Mouse (Mus musculus): ENCODE measurements around the gene Ggps1. TPM values are rescaled to one million over a fixed set of nuclear protein-coding genes. Genes with fewer than 3 reads are reported as not detected.

The Ggps1 gene
- polyA plus RNA-seq (2015; fragmentation: Nextera tagmentation; extraction: Ambion mirVana): 13.4 and 18.2 TPM in 2 replicates

DNA sequence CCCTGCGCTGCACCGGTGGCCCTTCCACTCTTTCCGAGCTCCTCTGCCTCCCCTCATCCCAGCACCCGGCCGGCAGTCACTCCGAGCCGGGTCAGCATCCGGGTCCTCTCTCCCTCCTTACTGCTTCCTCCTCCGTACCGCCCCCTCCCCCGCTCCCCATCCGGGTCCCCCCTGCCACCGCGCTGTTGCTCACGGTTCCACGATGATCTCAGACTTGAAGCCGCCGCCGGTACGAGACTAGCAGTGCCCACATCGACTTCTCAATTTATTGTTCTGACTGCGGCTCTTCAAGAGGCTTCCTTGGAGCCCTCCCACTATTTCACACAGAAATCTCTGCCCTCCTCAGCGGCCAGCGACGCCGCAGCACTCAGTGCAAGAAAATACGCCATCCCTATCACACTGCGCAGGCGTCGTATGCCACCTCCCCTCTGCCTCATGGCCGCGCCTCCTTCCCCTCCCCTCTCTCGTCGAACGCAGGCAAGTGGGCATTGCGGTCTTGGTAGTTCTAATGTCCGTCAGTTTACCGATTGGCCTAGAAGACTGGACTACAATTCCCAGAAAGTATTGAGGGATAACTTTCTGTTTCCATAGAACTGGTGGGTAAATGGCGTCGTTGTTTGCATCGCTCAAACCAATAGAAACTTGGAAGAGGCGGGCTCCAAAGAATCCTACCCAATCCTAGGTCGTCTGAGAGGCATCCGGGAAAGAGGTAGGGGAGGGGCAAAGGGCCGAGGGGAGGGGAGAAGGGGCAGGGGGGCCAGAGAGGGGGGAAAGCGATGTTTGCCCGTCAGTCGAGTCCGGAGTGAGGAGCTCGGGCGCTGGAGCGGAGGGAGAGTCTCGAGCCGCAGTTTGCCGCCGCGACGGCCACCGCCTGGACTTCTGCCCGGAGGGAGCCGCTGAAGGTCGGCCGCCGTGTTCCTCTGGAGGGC is at the start of gene Ggps1, which contains the start of gene Arid4b:
Gene Ggps1, minus strand, starts transcription at position 476 of the 929 bp plus-strand sequence.
Gene Arid4b, plus strand, starts transcription at position 220 of the 929 bp plus-strand sequence.
- Histone ChIP-seq H3K4me1 (replicated peaks) (peaks cover 38% of the 10 kb centered on the region), H3K9me3 (replicated peaks) (no peaks in the 10 kb centered on the region), H3K27ac (peak within 1 kb of the TSS; percentile 95), H3K9ac (peak within 1 kb of the TSS; percentile 100), H3K4me2 (peak within 1 kb of the TSS; percentile 82), H3K36me3 (peaks cover 10% of the 10 kb centered on the region; the same call in 1 of the 2 replicates), H3K27me3 (no peaks in the 10 kb centered on the region), H3K4me3 (replicated peaks) (peak within 1 kb of the TSS; percentile 99)
- WGBS (ENCODE audit: insufficient replicate concordance): under 1% methylated on average over 61 of the region's 64 CpGs
- ATAC-seq (ENCODE audit: low read depth) (peak; percentile 95), DNase-seq (peak; percentile 97)

DNA sequence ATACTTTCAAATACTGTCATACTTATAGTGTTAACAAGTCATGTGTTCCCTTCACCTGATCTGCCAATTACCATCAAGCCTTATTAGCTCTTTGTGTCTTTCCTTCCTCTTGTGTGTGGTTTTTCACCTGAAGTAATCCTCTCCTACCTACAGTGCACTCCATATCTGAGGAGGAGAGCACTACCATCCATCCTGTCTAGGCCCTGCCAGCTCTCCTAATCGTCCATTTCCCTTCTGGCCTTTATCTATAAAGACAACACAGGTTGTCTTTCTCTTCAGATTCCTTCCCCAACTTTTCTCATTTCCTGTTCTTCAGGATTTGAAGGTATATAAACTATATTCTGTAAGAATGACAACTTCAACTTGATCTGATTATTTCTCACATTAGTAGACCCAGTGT is 47.9 kb upstream of the Ggps1 start:
- Histone ChIP-seq H3K9me3 (replicated peaks) (no peaks in the 10 kb centered on the region), H3K27me3 (no peaks in the 10 kb centered on the region), H3K4me1 (replicated peaks) (peaks cover 17% of the 10 kb centered on the region), H3K4me3 (replicated peaks) (no peak overlapping the region), H3K27ac (no peak overlapping the region), H3K9ac (no peak overlapping the region), H3K4me2 (no peak overlapping the region), H3K36me3 (no peaks in the 10 kb centered on the region)
- 9% methylated on average over 1 of the region's 1 CpGs for WGBS (ENCODE audit: insufficient replicate concordance)
- no peak for ATAC-seq (ENCODE audit: low read depth)
- no peak for DNase-seq

DNA sequence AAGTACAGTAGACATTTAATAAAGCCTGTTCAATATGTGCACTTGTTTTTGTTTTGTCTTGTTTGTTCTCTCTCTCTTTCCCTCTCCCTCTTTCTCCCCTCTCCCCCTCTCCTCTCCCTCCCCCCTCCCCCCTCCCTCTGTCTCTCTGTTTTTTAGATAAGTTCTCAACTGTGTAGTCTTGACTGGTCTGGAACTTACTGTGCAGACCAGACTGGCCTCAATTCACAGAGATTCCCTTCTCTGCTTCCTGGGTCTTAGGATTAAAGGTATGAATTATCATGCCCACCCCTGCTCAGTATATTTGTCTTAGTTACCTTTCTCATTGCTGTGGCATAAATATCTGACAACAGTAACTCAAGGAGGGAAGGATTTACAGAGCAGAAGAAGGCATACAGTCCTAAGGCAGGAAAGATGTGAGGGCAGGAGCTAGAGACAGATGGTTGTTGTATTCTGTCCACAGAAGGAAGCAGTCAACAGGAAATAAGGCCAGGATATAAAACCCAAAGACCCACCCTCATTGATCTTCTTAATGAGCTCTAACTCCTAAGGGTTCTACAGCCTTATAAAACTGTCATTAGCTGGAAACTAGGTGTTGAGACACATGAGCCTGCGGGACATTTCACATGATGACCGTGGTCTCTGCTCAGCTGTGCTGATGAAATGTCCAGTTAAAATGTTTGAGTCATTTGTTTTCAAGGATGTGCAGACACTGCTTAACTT is 47.0 kb upstream of the Ggps1 start:
- Histone ChIP-seq H3K27ac (no peak overlapping the region), H3K9ac (no peak overlapping the region), H3K4me2 (no peak overlapping the region), H3K4me3 (replicated peaks) (no peak overlapping the region), H3K4me1 (replicated peaks) (peaks cover 17% of the 10 kb centered on the region), H3K36me3 (no peaks in the 10 kb centered on the region), H3K27me3 (no peaks in the 10 kb centered on the region), H3K9me3 (replicated peaks) (no peaks in the 10 kb centered on the region)
- 83% methylated on average over 2 of the region's 2 CpGs for WGBS (ENCODE audit: insufficient replicate concordance)
- no peak for DNase-seq
- ATAC-seq (ENCODE audit: low read depth): no peak

DNA sequence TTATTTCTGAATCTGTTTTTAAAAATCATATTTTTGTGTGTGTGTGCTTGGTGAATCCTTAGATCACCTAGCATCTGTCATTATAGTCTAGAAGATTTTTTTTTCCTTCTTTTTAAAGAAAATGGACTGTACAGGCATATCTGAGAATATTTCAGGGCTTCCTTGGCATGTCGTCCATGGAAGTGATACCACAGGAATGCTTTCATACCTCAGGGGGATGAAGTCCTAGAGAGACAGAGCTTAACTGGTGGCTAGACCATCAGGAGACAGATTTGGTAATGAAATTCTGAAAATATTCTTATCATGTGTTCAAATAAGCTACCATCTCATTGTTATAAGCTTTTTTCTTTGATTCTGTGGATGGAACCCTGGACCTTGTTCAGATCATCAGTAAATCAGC is 39.7 kb upstream of the Ggps1 start:
- Histone ChIP-seq H3K9me3 (replicated peaks) (no peaks in the 10 kb centered on the region), H3K4me3 (replicated peaks) (no peak overlapping the region), H3K9ac (no peak overlapping the region), H3K4me1 (replicated peaks) (peaks cover 7% of the 10 kb centered on the region), H3K27me3 (no peaks in the 10 kb centered on the region), H3K36me3 (no peaks in the 10 kb centered on the region), H3K4me2 (no peak overlapping the region), H3K27ac (no peak overlapping the region)
- ATAC-seq (ENCODE audit: low read depth) (no peak), DNase-seq (no peak)
- WGBS (ENCODE audit: insufficient replicate concordance): 56% methylated on average over 1 of the region's 1 CpGs

DNA sequence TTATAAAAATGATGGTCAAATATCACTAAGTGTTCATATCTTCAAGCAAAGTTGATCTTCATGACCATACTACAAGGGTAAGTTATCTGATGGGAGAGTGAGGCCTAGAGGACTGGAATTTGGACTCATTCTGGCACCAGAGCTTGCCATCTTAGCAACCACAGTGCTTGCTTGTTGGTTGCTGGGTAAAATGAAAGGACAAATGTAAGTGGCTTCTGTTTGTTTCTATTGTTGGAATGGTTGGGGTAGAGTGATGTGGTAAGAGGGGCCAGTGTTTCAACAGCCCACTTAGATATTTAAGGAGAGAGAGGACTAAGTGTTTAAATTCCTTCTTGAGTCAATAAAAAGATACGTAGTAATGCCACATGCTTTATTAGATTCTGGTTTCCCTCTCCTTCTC is 25.4 kb upstream of the Ggps1 start:
- Histone ChIP-seq H3K9me3 (replicated peaks) (no peaks in the 10 kb centered on the region), H3K27me3 (no peaks in the 10 kb centered on the region), H3K9ac (no peak overlapping the region), H3K36me3 (no peaks in the 10 kb centered on the region), H3K4me2 (no peak overlapping the region), H3K4me3 (replicated peaks) (no peak overlapping the region), H3K4me1 (replicated peaks) (peaks cover 17% of the 10 kb centered on the region), H3K27ac (no peak overlapping the region)
- WGBS (ENCODE audit: insufficient replicate concordance): 91% methylated on average over 1 of the region's 1 CpGs
- DNase-seq: no peak
- no peak for ATAC-seq (ENCODE audit: low read depth)

- Histone ChIP-seq H3K27me3 (no peaks in the 10 kb centered on the region), H3K9me3 (replicated peaks) (no peaks in the 10 kb centered on the region), H3K4me2 (no peak overlapping the region), H3K9ac (no peak overlapping the region), H3K36me3 (no peaks in the 10 kb centered on the region), H3K4me3 (replicated peaks) (no peak overlapping the region), H3K4me1 (replicated peaks) (peaks cover 32% of the 10 kb centered on the region), H3K27ac (no peak overlapping the region)
- WGBS (ENCODE audit: insufficient replicate concordance): 51% methylated on average over 1 of the region's 1 CpGs
- DNase-seq: no peak
- ATAC-seq (ENCODE audit: low read depth): no peak
Measured at GRCm38 (mm10) chr13:14075326-14075725, 12.0 kb upstream of the Ggps1 start.

DNA sequence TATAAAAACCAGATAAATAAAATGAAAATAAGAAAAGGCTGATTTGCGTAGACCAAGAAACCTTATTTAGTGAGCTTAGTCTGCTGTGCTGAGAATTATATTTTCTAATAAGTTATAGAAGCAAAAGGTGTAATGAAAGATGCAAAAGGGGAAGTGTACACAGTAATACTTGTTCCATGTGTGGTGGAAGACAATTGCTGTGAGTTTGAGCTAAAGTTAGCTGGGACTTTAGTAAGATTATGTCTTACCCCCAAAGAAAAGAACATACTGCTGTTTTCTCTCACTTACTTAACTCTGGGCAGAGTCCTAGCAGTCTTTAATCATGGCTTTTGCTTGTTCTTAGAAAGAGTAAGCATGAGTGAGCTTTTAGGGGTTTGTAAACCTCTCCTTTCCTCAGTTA is 11.1 kb upstream of the Ggps1 start:
- no peaks in the 10 kb centered on the region for H3K9me3 ChIP-seq (replicated peaks)
- DNase-seq: no peak
- peaks cover 30% of the 10 kb centered on the region for H3K4me1 ChIP-seq (replicated peaks)
- peak overlapping the region; percentile 2; the same call in 1 of the 2 replicates for H3K27ac ChIP-seq
- 85% methylated on average over 1 of the region's 1 CpGs for WGBS (ENCODE audit: insufficient replicate concordance)
- H3K36me3 ChIP-seq: no peaks in the 10 kb centered on the region
- H3K4me3 ChIP-seq (replicated peaks): no peak overlapping the region
- H3K4me2 ChIP-seq: no peak overlapping the region
- no peaks in the 10 kb centered on the region for H3K27me3 ChIP-seq
- H3K9ac ChIP-seq: no peak overlapping the region
- no peak for ATAC-seq (ENCODE audit: low read depth)

DNA sequence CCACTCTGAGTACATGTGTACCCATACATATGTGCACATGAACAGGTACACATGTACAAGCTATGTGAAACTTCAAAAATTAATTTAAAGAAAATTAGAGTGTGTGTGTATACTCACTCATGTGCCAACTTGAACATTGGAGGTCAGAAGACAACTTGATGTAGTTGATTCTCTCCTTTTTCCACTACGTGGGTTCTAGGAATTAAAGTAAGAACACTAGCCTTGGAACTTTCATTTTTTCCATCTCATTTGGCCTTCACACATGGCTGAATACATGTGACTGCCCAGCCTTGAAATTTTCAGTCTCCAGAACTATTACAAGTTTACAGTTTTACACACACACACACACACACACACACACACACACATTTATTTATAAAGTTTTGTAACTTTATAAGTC is 6.0 kb upstream of the Ggps1 start:
- Histone ChIP-seq H3K27ac (no peak overlapping the region), H3K27me3 (no peaks in the 10 kb centered on the region), H3K4me1 (replicated peaks) (peaks cover 48% of the 10 kb centered on the region), H3K9ac (no peak overlapping the region), H3K4me3 (replicated peaks) (no peak overlapping the region), H3K9me3 (replicated peaks) (no peaks in the 10 kb centered on the region), H3K36me3 (peaks cover 16% of the 10 kb centered on the region; the same call in 1 of the 2 replicates), H3K4me2 (no peak overlapping the region)
- 87% methylated on average over 1 of the region's 1 CpGs for WGBS (ENCODE audit: insufficient replicate concordance)
- DNase-seq (no peak), ATAC-seq (ENCODE audit: low read depth) (no peak)

DNA sequence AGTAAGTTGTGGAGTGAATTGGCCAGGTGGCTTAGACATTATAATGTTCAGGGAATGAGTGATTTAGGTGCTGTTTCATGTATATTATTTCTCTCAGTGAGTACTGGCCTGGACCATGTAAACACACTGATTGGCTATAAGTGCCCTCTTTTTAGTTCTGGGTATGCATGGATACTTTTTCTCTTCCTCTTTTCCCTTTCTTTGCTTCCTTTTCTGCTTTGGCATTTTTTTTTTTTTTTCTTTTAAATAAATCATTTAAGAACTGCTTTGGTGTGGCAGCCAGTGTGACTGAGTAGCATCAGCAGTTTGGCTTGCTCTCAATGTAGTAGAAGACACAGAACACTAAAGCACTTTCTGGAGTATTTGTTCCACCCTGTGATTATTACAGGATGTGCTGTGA is 4.7 kb upstream of the Ggps1 start:
- Histone ChIP-seq H3K27ac (no peak overlapping the region), H3K36me3 (peaks cover 16% of the 10 kb centered on the region; the same call in 1 of the 2 replicates), H3K9me3 (replicated peaks) (no peaks in the 10 kb centered on the region), H3K9ac (no peak overlapping the region), H3K4me2 (no peak overlapping the region), H3K4me3 (replicated peaks) (no peak overlapping the region), H3K4me1 (replicated peaks) (peaks cover 43% of the 10 kb centered on the region), H3K27me3 (no peaks in the 10 kb centered on the region)
- ATAC-seq (ENCODE audit: low read depth) (no peak), DNase-seq (no peak)

DNA sequence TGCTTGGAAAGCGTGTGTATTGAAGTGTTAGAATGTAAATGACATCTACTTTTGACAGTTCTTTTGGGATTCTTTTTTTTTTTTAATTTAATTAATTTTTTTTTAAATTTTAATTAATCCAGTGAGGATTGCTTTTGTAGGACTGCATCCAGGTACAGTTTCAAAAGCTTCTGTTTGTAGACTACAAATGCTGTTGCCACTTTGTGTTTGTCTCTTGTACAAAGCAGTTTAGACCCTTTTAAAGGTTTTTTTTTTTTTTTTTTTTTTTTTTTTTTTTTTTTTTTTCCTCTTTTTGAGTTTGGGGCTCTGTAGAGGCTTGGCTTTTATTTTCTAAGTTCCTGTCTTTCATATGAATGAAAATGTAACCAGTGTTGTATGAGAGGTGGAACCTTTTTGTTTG is 2.4 kb upstream of the Ggps1 start:
- Histone ChIP-seq H3K27me3 (no peaks in the 10 kb centered on the region), H3K4me2 (peak overlapping the region; percentile 14; the same call in 1 of the 2 replicates), H3K4me1 (replicated peaks) (peaks cover 47% of the 10 kb centered on the region), H3K27ac (no peak overlapping the region; the same call in 1 of the 2 replicates), H3K9ac (0 out of 2 replicates have a peak overlapping the region, but pooled peaks have one; percentile 17), H3K4me3 (replicated peaks) (no peak overlapping the region), H3K9me3 (replicated peaks) (no peaks in the 10 kb centered on the region), H3K36me3 (peaks cover 16% of the 10 kb centered on the region; the same call in 1 of the 2 replicates)
- ATAC-seq (ENCODE audit: low read depth) (no peak), DNase-seq (no peak)
- WGBS (ENCODE audit: insufficient replicate concordance): 69% methylated on average over 1 of the region's 1 CpGs

- no peaks in the 10 kb centered on the region for H3K27me3 ChIP-seq
- H3K4me1 ChIP-seq (replicated peaks): peaks cover 44% of the 10 kb centered on the region
- DNase-seq (no peak), ATAC-seq (ENCODE audit: low read depth) (no peak)
- no peaks in the 10 kb centered on the region for H3K9me3 ChIP-seq (replicated peaks)
- WGBS (ENCODE audit: insufficient replicate concordance): 24% methylated on average over 9 of the region's 9 CpGs
- peak overlapping the region; percentile 82 for H3K4me2 ChIP-seq
- H3K9ac ChIP-seq: peak overlapping the region; percentile 100
- peaks cover 16% of the 10 kb centered on the region; the same call in 1 of the 2 replicates for H3K36me3 ChIP-seq
- peak overlapping the region; percentile 95 for H3K27ac ChIP-seq
- H3K4me3 ChIP-seq (replicated peaks): peak overlapping the region; percentile 99
Measured at GRCm38 (mm10) chr13:14065028-14065380, 1.7 kb upstream of the Ggps1 start.

All from liver, embryonic 13.5 days (tissue).